Mouse (Mus musculus) E14TG2a.4 (cell line): ENCODE measurements at regions not wholly inside any gene's neighbourhood (a gene's known extent, or its start where the extent isn't known, plus 50 kb on each side); places are given as distances from the start of the nearest gene placed in this dataset.
"Not testable (repeated sequence)": the region's sequence is repeated elsewhere in the genome, so short reads cannot be mapped to it uniquely, and the experiment has no call there.

ENCODE experiments used
- H3K27me3 ChIP-seq: 2 replicates; pipeline ENCODE4 v1.6.1; 2014; ENCODE audit warnings: low read length, control low read depth; ENCODE audit not compliant: insufficient read depth
- H3K36me3 ChIP-seq: 2 replicates; pipeline ENCODE4 v1.6.1; 2014; ENCODE audit warnings: low read length, control low read depth; ENCODE audit not compliant: insufficient read depth
- H3K4me1 ChIP-seq: replicated peaks from 2 replicates; pipeline ENCODE4 v1.6.1; 2014; ENCODE audit warnings: low read depth, low read length, control low read depth
- H3K4me3 ChIP-seq: replicated peaks from 2 replicates; pipeline ENCODE4 v1.5.1; 2014; ENCODE audit warnings: mild to moderate bottlenecking, low read length
- H3K9me3 ChIP-seq: 2 replicates; pipeline ENCODE4 v1.6.1; 2014; ENCODE audit warnings: low read length, control low read depth
- CTCF ChIP-seq: conservative IDR thresholded peaks from 2 replicates; pipeline ENCODE4 v1.5.1; 2014; ENCODE audit warnings: low read length
- NANOG ChIP-seq: IDR thresholded peaks from 2 replicates; pipeline ENCODE4 v1.6.1; 2014; ENCODE audit warnings: borderline replicate concordance, low read length, mixed read lengths
- POU5F1 ChIP-seq: IDR thresholded peaks from 2 replicates; pipeline ENCODE4 v1.6.1; 2014; ENCODE audit warnings: low read length, borderline replicate concordance

DNA sequence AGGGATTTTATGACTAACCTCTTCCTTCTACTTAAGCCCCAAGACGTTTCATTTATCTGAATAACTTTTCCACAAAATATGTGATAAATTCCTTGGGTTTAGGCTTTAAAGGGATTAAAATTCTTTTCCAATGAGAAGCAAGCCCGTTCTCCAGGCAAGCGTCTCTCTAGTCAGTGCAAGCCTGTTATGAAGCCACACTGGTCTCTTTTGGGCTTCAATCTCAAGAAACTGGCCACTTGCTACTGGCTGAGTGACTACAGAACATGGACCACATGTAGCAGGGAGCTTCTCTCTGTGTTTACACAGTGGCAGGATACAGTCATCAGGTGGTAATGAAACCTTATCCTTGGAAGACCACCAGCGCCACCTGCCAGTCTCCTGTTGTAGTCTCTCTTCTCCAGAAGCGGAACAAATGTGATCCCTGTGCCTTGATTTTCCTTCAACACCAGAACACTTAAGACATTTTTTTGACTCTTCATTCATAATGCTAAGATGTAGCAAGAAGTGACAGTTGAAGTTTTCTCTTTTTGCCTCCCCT is 75.6 kb upstream of the Cobl start:
- Histone ChIP-seq H3K9me3 (peaks cover 5% of the 10 kb centered on the region), H3K27me3 (peaks cover 10% of the 10 kb centered on the region; the same call in 1 of the 2 replicates), H3K4me1 (no peaks in the 10 kb centered on the region), H3K36me3 (no peaks in the 10 kb centered on the region), H3K4me3 (no peak overlapping the region)
- TF ChIP-seq POU5F1 (no peak), CTCF (peak; percentile 62)

GRCm38 (mm10) chr11:12535063-12535462 is 70.3 kb upstream of the Cobl start:
- Histone ChIP-seq H3K36me3 (no peaks in the 10 kb centered on the region), H3K27me3 (peaks cover 12% of the 10 kb centered on the region; the same call in 1 of the 2 replicates), H3K9me3 (no peaks in the 10 kb centered on the region), H3K4me3 (no peak overlapping the region), H3K4me1 (peaks cover 20% of the 10 kb centered on the region)
- TF ChIP-seq CTCF (no peak), POU5F1 (no peak), NANOG (no peak)

GRCm38 (mm10) chr11:12532288-12532687 is 67.5 kb upstream of the Cobl start:
- TF ChIP-seq CTCF (peak; percentile 52), POU5F1 (no peak)
- Histone ChIP-seq H3K9me3 (no peaks in the 10 kb centered on the region), H3K4me3 (no peak overlapping the region), H3K27me3 (peaks cover 12% of the 10 kb centered on the region; the same call in 1 of the 2 replicates), H3K36me3 (no peaks in the 10 kb centered on the region), H3K4me1 (peaks cover 20% of the 10 kb centered on the region)

DNA sequence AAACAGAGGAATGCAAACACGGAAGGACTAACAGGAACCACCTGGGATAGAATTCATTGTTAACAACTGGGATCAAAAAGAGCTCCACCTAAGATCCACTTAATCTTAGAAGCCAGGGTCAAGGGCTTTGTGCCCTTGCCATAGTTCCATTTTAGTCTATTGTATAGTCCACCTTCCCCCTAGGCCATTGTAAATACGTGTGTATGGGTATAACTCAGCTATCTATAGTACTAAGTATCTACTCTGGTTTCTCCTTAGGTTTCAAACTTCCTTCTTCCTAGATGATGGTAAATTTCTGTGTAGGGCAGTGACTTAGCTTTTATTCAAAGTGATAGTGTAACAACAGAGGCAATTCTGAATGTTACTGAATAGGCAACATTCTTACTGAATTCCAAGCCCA is 57.3 kb upstream of the Cobl start:
- H3K27me3 ChIP-seq, H3K9me3 ChIP-seq, H3K36me3 ChIP-seq, H3K4me3 ChIP-seq: not testable (repeated sequence)
- peaks cover 20% of the 10 kb centered on the region for H3K4me1 ChIP-seq

DNA sequence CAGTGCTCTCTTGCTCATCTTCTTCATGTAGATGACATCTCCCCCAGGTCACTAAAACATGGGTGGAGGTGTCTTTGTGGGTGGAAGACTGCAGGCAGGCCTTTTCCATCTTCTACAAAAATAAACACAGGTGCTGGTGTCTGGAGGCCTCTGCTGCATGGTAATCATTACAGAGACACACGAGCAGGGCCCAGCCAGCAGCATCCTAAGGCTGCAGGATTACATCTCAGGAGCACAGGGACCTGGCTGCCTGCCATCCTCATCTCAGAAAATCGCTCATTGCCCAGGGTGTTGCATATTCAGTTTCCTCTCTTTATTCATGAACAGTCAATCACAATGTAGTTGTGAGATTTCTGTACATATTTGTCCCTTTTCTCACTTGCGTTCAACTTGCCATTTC is 56.5 kb upstream of the Cobl start:
- no peak for TF ChIP-seq POU5F1
- no peak for TF ChIP-seq CTCF
- no peak for TF ChIP-seq NANOG
- no peak overlapping the region for H3K4me3 ChIP-seq
- H3K27me3 ChIP-seq, result no peaks in the 10 kb centered on the region
- no peaks in the 10 kb centered on the region for H3K36me3 ChIP-seq
- H3K9me3 ChIP-seq, result no peaks in the 10 kb centered on the region
- peaks cover 20% of the 10 kb centered on the region for H3K4me1 ChIP-seq

GRCm38 (mm10) chr11:12516374-12516773 is 51.6 kb upstream of the Cobl start:
- Histone ChIP-seq H3K4me3 (no peak overlapping the region), H3K27me3 (no peaks in the 10 kb centered on the region), H3K36me3 (no peaks in the 10 kb centered on the region), H3K9me3 (no peaks in the 10 kb centered on the region), H3K4me1 (peaks cover 10% of the 10 kb centered on the region)
- TF ChIP-seq CTCF (no peak; the same call in 1 of the 2 replicates), POU5F1 (no peak), NANOG (no peak)
